Mouse (Mus musculus) hindbrain, embryonic 14.5 days (tissue): ENCODE measurements around the gene Gm5460. TPM values are rescaled to one million over a fixed set of nuclear protein-coding genes. Genes with fewer than 3 reads are reported as not detected.
A peak's percentile ranks its signal among the peaks of the same experiment; 100 is the strongest.

Experiments
- ATAC-seq: fragments of 200-750 bp; cut with Nextera tagmentation; 2 replicates; pipeline ENCODE4 v1.8.0; 2017; ENCODE audit warnings: moderate number of reproducible peaks, mild to moderate bottlenecking, moderate TSS enrichment, moderate library complexity; ENCODE audit not compliant: low FRiP score
- DNase-seq: peaks from one replicate; pipeline ENCODE4 v3.0.0-alpha.2; 2015; ENCODE audit warnings: low spot score
- H3K27ac ChIP-seq: fragments of 300-500 bp; sonication (generic); 2 replicates; pipeline ENCODE4 v1.5.1; 2014; ENCODE audit warnings: mild to moderate bottlenecking, moderate library complexity
- H3K27me3 ChIP-seq: fragments of 300-500 bp; sonication (generic); 2 replicates; pipeline ENCODE4 v1.6.1; 2014; ENCODE audit warnings: mild to moderate bottlenecking, low read length, mixed read lengths; ENCODE audit not compliant: control insufficient read depth, insufficient read depth
- H3K36me3 ChIP-seq: fragments of 300-500 bp; sonication (generic); replicated peaks from 2 replicates; pipeline ENCODE4 v1.6.1; 2014; ENCODE audit not compliant: control insufficient read depth, insufficient read depth
- H3K4me1 ChIP-seq: fragments of 300-500 bp; sonication (generic); replicated peaks from 2 replicates; pipeline ENCODE4 v1.6.1; 2014; ENCODE audit warnings: antibody characterized with exemption, low read length, mixed read lengths; ENCODE audit not compliant: control insufficient read depth, insufficient read depth
- H3K4me2 ChIP-seq: fragments of 300-500 bp; sonication (generic); replicated peaks from 2 replicates; pipeline ENCODE4 v1.6.1; 2014; ENCODE audit warnings: mild to moderate bottlenecking, moderate library complexity
- H3K4me3 ChIP-seq: fragments of 300-500 bp; sonication (generic); replicated peaks from 2 replicates; pipeline ENCODE4 v1.5.1; 2014; ENCODE audit warnings: mild to moderate bottlenecking, low read length
- H3K9ac ChIP-seq: fragments of 300-500 bp; sonication (generic); 2 replicates; pipeline ENCODE4 v1.6.1; 2014
- H3K9me3 ChIP-seq: fragments of 300-500 bp; sonication (generic); 2 replicates; pipeline ENCODE4 v1.6.1; 2016; ENCODE audit warnings: low read length; ENCODE audit not compliant: control insufficient read depth
- WGBS: fragments of 180-500 bp; shearing (Covaris S2); extraction: QIAGEN DNeasy Blood & Tissue Kit; methylation state at CpG from one replicate; pipeline ENCODE4 v1.1.7; 2014; 5-methylcytosine and 5-hydroxymethylcytosine counted together
- polyA plus RNA-seq: library from polyadenylated mRNA; unstranded; fragments of >200 nt; fragmentation: Nextera tagmentation; extraction: Ambion mirVana; gene quantifications from 2 replicates; pipeline ENCODE4 v1.2.1, GENCODE M21; 2014

Gene Gm5460
- polyA plus RNA-seq, 1 experiment from 2014 or later: not detected

GRCm38 (mm10) chr14:34050101-34050779 lies 33.7 kb downstream of the Gm5460 start:
- no peak for DNase-seq
- H3K4me3 ChIP-seq: no peak overlapping the region
- no peak for ATAC-seq
- 77% methylated on average over 5 of the region's 5 CpGs for WGBS
- no peaks in the 10 kb centered on the region for H3K9me3 ChIP-seq
- H3K27me3 ChIP-seq: no peaks in the 10 kb centered on the region
- H3K4me2 ChIP-seq: no peak overlapping the region
- no peaks in the 10 kb centered on the region for H3K36me3 ChIP-seq
- no peaks in the 10 kb centered on the region for H3K4me1 ChIP-seq
- H3K9ac ChIP-seq: no peak overlapping the region
- H3K27ac ChIP-seq: no peak overlapping the region

DNA sequence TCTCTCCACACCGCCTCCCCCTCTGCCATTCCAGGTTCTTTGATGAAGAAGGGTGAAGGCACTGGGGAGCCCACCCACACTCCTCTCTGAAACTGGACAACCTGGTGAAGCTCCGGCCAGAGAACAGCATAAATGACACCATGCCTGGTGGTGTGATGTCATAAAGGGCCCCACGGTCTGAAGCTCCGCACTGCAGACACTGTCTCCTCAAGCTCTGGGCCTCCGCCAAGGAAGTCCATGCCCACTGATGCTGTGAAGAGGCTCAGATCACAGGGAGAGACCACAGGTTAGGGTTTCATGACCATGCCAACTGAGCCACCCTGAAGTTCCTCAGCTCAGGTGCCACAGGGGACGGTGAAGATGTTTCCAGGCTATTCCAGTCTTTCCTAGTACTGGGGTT lies 36.0 kb downstream of the Gm5460 start, which contains the start of gene Antxrl:
Antxrl (plus strand) TSS at position 192 of the 400 bp plus-strand sequence.
- no peak for ATAC-seq
- 89% methylated on average over 6 of the region's 6 CpGs for WGBS
- Histone ChIP-seq H3K27me3 (no peaks in the 10 kb centered on the region), H3K9ac (no peak within 1 kb of the TSS), H3K36me3 (no peaks in the 10 kb centered on the region), H3K4me2 (no peak within 1 kb of the TSS), H3K9me3 (no peaks in the 10 kb centered on the region), H3K4me1 (no peaks in the 10 kb centered on the region), H3K27ac (no peak within 1 kb of the TSS), H3K4me3 (no peak within 1 kb of the TSS)
- DNase-seq: no peak

GRCm38 (mm10) chr14:34071665-34072064 lies 55.1 kb downstream of the Gm5460 start:
- H3K4me3 ChIP-seq: no peak overlapping the region
- no peak overlapping the region for H3K4me2 ChIP-seq
- no peak overlapping the region for H3K27ac ChIP-seq
- no peaks in the 10 kb centered on the region for H3K9me3 ChIP-seq
- WGBS: 75% methylated on average over 6 of the region's 6 CpGs
- ATAC-seq (no peak; the same call in 1 of the 2 replicates), DNase-seq (no peak)
- H3K27me3 ChIP-seq: no peaks in the 10 kb centered on the region
- no peaks in the 10 kb centered on the region for H3K36me3 ChIP-seq
- H3K4me1 ChIP-seq: no peaks in the 10 kb centered on the region
- no peak overlapping the region for H3K9ac ChIP-seq

DNA sequence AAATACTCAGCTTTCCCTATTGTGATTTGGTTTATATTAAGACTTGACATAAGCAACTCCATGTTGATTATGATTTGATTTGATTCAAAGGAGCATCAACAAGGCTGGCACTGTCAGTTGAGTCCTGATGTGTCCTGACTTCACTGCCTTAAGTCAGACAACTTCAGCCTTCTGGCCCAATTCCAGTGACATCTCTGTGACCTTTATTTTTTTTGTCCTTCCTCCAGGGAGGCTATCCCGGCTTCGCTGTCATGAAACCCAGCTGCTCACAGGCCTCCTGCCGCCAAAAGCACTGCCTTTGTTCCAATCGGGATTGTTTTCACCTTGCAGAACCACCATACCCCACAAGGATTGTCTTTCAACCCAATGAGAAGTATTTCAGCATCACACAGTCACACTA lies 58.8 kb downstream of the Gm5460 start:
- Histone ChIP-seq H3K27me3 (no peaks in the 10 kb centered on the region), H3K9me3 (no peaks in the 10 kb centered on the region), H3K36me3 (no peaks in the 10 kb centered on the region), H3K9ac (no peak overlapping the region), H3K4me1 (no peaks in the 10 kb centered on the region), H3K4me2 (no peak overlapping the region), H3K27ac (no peak overlapping the region), H3K4me3 (no peak overlapping the region)
- WGBS: 18% methylated on average over 4 of the region's 4 CpGs
- ATAC-seq (no peak), DNase-seq (no peak)

- Histone ChIP-seq H3K4me2 (no peak overlapping the region), H3K9me3 (no peaks in the 10 kb centered on the region), H3K4me1 (no peaks in the 10 kb centered on the region), H3K27me3 (no peaks in the 10 kb centered on the region), H3K9ac (no peak overlapping the region), H3K27ac (no peak overlapping the region), H3K36me3 (no peaks in the 10 kb centered on the region), H3K4me3 (no peak overlapping the region)
- DNase-seq (no peak), ATAC-seq (no peak)
- 65% methylated on average over 5 of the region's 5 CpGs for WGBS
Measured at GRCm38 (mm10) chr14:34077222-34077621, 60.7 kb downstream of the Gm5460 start.

GRCm38 (mm10) chr14:34078293-34078692 lies 61.7 kb downstream of the Gm5460 start:
- Histone ChIP-seq H3K27me3 (no peaks in the 10 kb centered on the region), H3K4me1 (no peaks in the 10 kb centered on the region), H3K27ac (no peak overlapping the region), H3K9me3 (no peaks in the 10 kb centered on the region), H3K36me3 (no peaks in the 10 kb centered on the region), H3K9ac (no peak overlapping the region), H3K4me3 (no peak overlapping the region), H3K4me2 (no peak overlapping the region)
- DNase-seq: no peak
- ATAC-seq: no peak
- 71% methylated on average over 4 of the region's 4 CpGs for WGBS

DNA sequence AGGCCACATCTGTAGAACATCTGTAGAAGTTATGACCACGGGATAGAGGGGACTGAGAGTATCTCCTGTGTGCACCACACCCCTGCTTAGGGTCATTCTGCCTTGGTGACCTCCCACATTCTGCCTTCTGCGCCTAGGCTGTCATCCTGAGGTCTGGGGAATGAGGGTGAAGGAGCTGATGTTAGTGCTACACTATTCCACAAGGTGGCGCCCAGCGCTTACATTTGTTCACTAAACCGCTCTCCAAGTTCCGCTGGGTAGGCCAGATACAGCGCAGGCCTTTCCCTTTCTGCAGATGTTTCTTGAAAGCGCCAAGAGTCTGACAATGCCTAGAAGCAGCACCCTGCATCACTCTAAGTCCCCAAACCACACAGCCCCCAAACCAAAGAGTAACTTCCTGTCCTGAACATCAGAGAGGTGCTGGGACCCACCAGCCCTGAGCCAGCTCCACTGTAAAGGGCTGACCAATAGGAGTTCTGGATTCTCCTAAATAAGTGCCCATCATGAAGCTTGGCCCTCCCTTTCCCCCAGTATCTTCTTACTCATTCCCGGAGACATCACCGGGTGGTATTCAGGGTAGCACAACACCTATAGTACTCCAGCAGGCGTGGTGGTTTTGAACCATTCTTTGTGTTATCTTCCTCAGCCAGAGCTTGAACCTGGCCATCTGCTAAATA lies 63.9 kb downstream of the Gm5460 start:
- ATAC-seq (peak; percentile 82; the same call in 1 of the 2 replicates), DNase-seq (peak; percentile 92)
- Histone ChIP-seq H3K9me3 (no peaks in the 10 kb centered on the region), H3K4me3 (no peak overlapping the region), H3K9ac (no peak overlapping the region), H3K27me3 (no peaks in the 10 kb centered on the region), H3K4me1 (no peaks in the 10 kb centered on the region), H3K36me3 (no peaks in the 10 kb centered on the region), H3K4me2 (no peak overlapping the region), H3K27ac (no peak overlapping the region)
- 12% methylated on average over 11 of the region's 11 CpGs for WGBS

DNA sequence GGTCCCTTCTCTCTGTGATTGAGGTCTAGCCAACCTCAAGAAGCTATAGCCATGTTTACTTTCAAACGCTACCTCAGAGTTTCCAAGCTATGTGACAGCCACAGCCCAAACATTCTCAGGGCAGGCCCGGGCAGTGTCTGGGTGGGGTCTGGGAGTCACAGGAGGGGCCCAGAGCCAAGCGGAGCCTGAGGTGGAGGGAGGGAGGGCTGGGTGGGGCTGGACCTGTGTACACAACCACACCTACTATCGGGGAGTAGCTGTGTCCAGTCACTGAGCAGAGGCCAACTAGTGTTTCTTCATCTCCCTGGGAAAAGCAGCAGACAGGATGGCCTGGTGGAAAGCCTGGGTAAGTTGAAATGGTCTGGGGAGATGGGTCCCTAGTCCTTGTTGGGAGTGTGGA lies 69.2 kb downstream of the Gm5460 start, which contains the start of gene Anxa8:
Anxa8 (plus strand) TSS at position 251 of the 400 bp plus-strand sequence.
- Histone ChIP-seq H3K36me3 (no peaks in the 10 kb centered on the region), H3K4me1 (no peaks in the 10 kb centered on the region), H3K4me2 (no peak within 1 kb of the TSS), H3K27me3 (no peaks in the 10 kb centered on the region), H3K27ac (no peak within 1 kb of the TSS), H3K9me3 (no peaks in the 10 kb centered on the region), H3K4me3 (no peak within 1 kb of the TSS), H3K9ac (no peak within 1 kb of the TSS)
- DNase-seq (no peak), ATAC-seq (no peak)
- WGBS: 75% methylated on average over 4 of the region's 4 CpGs

DNA sequence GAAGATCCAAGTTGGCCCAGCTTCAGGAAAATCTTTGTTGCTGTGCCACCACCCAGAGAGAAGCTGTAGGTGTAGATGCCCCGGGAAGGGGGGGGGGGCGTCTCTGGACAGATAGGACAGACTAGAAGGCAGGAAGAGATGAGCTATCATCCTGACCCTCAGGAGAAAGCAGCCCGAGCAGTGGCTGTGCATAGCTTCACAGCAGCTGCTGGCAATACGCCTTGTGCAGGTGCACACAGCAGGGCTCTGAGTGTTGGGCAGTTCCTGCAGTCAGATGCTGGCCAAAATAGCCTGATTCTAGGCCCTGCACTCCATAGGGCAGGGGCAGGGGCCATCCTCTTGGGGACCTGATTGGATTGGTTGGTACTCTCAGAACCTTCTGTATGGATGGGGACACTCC lies 70.2 kb downstream of the Gm5460 start:
- Histone ChIP-seq H3K27ac (no peak overlapping the region), H3K9ac (no peak overlapping the region), H3K36me3 (no peaks in the 10 kb centered on the region), H3K27me3 (no peaks in the 10 kb centered on the region), H3K9me3 (no peaks in the 10 kb centered on the region), H3K4me1 (no peaks in the 10 kb centered on the region), H3K4me2 (no peak overlapping the region), H3K4me3 (no peak overlapping the region)
- WGBS: 79% methylated on average over 4 of the region's 4 CpGs
- ATAC-seq (no peak), DNase-seq (no peak)
